Mouse (Mus musculus) stomach, postnatal 0 days (tissue): ENCODE data around the gene Mef2c. TPM values are rescaled to one million over a fixed set of nuclear protein-coding genes. Genes with fewer than 3 reads are reported as not detected.

Experiments
- ATAC-seq: fragments of 200-750 bp; cut with Nextera tagmentation; 2 replicates; pipeline ENCODE4 v1.8.0; 2017; ENCODE audit not compliant: low FRiP score, low TSS enrichment
- DNase-seq: peaks from one replicate; pipeline ENCODE4 v3.0.0-alpha.2; 2016; ENCODE audit warnings: low spot score
- H3K27ac ChIP-seq: fragments of 300-500 bp; sonication (generic); replicated peaks from 2 replicates; pipeline ENCODE4 v1.5.1; 2014; ENCODE audit warnings: mild to moderate bottlenecking, control low read depth
- H3K27me3 ChIP-seq: fragments of 300-500 bp; sonication (generic); 2 replicates; pipeline ENCODE4 v1.6.1; 2014; ENCODE audit warnings: low read length; ENCODE audit not compliant: control insufficient read depth, insufficient read depth
- H3K36me3 ChIP-seq: fragments of 300-500 bp; sonication (generic); 2 replicates; pipeline ENCODE4 v1.6.1; 2014; ENCODE audit warnings: low read length, mixed read lengths; ENCODE audit not compliant: control insufficient read depth, insufficient read depth
- H3K4me1 ChIP-seq: fragments of 300-500 bp; sonication (generic); replicated peaks from 2 replicates; pipeline ENCODE4 v1.6.1; 2014; ENCODE audit warnings: antibody characterized with exemption; ENCODE audit not compliant: control insufficient read depth, insufficient read depth
- H3K4me2 ChIP-seq: fragments of 300-500 bp; sonication (generic); replicated peaks from 2 replicates; pipeline ENCODE4 v1.6.1; 2014; ENCODE audit warnings: low read depth, mild to moderate bottlenecking, control low read depth, moderate library complexity
- H3K4me3 ChIP-seq: fragments of 300-500 bp; sonication (generic); 2 replicates; pipeline ENCODE4 v1.5.1; 2014; ENCODE audit warnings: low read depth, low read length, control low read depth
- H3K9ac ChIP-seq: fragments of 300-500 bp; sonication (generic); 2 replicates; pipeline ENCODE4 v1.6.1; 2014; ENCODE audit warnings: mild to moderate bottlenecking, low read length, control low read depth, mixed read lengths
- H3K9me3 ChIP-seq: fragments of 300-500 bp; sonication (generic); 2 replicates; pipeline ENCODE4 v1.6.1; 2016; ENCODE audit warnings: low read length; ENCODE audit not compliant: control insufficient read depth
- CTCF ChIP-seq: IDR thresholded peaks from 2 replicates; pipeline ENCODE4 v1.5.1; 2016; ENCODE audit warnings: antibody characterized with exemption, low read depth, mild to moderate bottlenecking, moderate library complexity
- EP300 ChIP-seq: optimal IDR thresholded peaks from 2 replicates; pipeline ENCODE3; 2016; ENCODE audit warnings: antibody characterized with exemption
- WGBS: fragments of 180-500 bp; shearing (Covaris S2); extraction: QIAGEN DNeasy Blood & Tissue Kit; methylation state at CpG from one replicate; pipeline ENCODE4 v1.1.7; 2014; 5-methylcytosine and 5-hydroxymethylcytosine counted together
- polyA plus RNA-seq: library from polyadenylated mRNA; unstranded; fragments of >200 nt; fragmentation: Nextera tagmentation; extraction: Ambion mirVana; gene quantifications from 2 replicates; pipeline ENCODE4 v1.2.1, GENCODE M21; 2015

Gene Mef2c
- polyA plus RNA-seq, 1 experiment from 2014 or later = 18.4 TPM

DNA sequence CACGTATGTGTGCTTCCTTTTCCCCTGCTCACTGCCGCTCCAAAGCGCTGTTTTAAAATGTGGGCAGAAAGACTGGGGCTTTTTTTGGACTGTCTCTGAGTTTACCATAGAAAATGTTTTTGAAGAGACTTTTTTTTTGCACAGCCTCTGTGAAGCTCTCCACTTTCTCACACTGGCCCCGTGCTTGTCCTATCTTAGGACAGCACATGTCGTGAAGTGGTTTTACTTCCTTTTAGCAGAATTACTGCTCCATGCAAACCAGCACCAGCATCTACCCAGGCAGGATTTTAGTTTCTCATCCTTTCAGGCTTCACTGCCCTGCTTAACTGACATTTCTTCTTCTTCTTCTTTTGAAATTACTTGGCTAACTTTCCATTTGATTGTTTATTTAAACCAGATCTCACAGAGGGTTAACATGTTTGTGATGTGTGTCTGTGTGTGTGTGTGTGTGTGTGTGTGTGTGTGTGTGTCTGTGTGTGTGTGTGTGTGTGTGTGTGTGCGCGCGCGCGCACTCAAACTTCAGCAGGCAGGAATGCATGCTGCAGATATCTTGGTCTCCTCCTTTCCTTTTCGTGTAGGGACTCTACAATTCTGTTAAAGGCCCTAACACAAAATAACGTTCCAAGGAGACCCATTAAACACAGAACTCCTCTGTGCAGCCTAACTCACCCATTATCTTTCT, 146.1 kb downstream of the Mef2c start:
- DNase-seq (no peak), ATAC-seq (no peak)
- H3K4me1 ChIP-seq = no peaks in the 10 kb centered on the region
- H3K36me3 ChIP-seq = no peaks in the 10 kb centered on the region
- no peaks in the 10 kb centered on the region for H3K9me3 ChIP-seq
- H3K27me3 ChIP-seq = no peaks in the 10 kb centered on the region
- no peak overlapping the region for H3K4me2 ChIP-seq
- no peak overlapping the region for H3K9ac ChIP-seq
- no peak overlapping the region for H3K4me3 ChIP-seq
- TF ChIP-seq CTCF (no peak), EP300 (no peak)
- no peak overlapping the region for H3K27ac ChIP-seq
- 76% methylated on average over 12 of the region's 12 CpGs for WGBS

DNA sequence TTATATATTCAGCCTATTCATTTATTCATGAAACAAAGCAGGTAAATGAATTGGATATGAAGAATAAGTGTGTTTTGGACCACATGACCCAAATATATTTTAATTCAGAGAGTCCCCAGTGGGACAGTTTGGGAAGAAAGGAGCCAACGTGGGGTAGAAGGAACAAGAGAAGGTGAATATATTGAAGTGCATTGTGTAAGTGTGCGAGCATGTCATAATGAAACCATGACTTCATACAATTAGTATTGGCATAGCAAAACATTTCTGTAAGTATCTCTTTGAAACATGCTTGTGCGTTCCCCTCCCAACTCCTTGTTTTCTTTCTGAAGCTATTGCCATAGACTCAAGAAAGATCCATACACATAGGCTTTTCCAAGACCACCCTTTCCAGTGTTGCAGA, 147.0 kb downstream of the Mef2c start:
- Histone ChIP-seq H3K4me3 (no peak overlapping the region), H3K27ac (no peak overlapping the region), H3K9me3 (no peaks in the 10 kb centered on the region), H3K4me1 (no peaks in the 10 kb centered on the region), H3K27me3 (no peaks in the 10 kb centered on the region), H3K4me2 (no peak overlapping the region), H3K36me3 (no peaks in the 10 kb centered on the region), H3K9ac (no peak overlapping the region)
- 84% methylated on average over 3 of the region's 3 CpGs for WGBS
- ATAC-seq = no peak
- no peak for TF ChIP-seq CTCF
- no peak for TF ChIP-seq EP300
- no peak for DNase-seq

DNA sequence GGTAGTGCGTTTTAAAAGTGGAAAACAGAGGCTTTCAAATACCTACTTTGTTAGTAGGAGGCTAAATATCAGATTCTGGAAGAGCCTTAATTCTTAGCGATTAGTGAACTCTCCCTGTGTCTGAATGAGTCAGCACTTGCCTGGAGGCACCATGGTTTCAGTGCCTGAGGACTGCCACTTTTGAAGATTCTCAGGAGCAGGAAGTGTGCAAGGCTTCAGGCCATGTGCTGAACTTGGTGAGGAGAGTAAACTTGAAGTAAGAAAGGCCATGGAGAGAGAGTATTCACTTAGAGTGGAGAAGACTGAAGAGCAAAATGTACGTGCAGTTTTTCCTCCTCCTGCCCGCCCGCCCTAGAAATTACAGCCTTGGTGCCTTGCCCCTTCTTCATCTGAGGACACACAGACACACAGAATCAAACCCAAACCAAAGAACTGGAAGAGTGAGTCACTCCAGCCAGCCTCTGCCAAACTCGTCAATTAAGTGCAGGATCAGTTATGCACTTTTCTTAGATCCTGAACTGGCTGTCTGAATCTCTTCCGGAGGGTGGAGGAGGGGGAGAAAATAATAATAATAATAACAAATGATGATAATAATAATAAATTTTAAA, 148.2 kb downstream of the Mef2c start:
- H3K36me3 ChIP-seq = no peaks in the 10 kb centered on the region
- DNase-seq (no peak), ATAC-seq (no peak)
- H3K4me2 ChIP-seq = no peak overlapping the region
- no peak overlapping the region for H3K9ac ChIP-seq
- WGBS = 58% methylated on average over 7 of the region's 7 CpGs
- TF ChIP-seq CTCF (no peak), EP300 (no peak)
- H3K27me3 ChIP-seq = no peaks in the 10 kb centered on the region
- no peak overlapping the region for H3K4me3 ChIP-seq
- no peaks in the 10 kb centered on the region for H3K4me1 ChIP-seq
- H3K27ac ChIP-seq = peak overlapping the region; percentile 74
- no peaks in the 10 kb centered on the region for H3K9me3 ChIP-seq

DNA sequence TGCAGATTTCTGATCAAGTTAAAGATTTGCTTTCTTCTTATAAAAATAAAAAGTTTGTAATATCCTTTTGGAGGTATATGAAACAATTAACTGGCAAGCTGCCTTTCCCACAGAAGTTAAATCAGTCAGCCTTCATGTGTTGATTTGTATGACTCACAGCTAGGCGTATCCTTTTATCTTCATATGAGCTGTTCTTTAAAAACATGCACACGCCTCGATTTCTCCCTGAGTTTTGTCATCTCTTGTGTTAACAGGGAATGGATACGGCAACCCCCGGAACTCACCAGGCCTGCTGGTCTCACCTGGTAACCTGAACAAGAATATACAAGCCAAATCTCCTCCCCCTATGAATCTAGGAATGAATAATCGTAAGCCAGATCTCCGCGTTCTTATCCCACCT, 148.7 kb downstream of the Mef2c start:
- ATAC-seq = peak; percentile 87
- H3K27ac ChIP-seq = no peak overlapping the region

GRCm38 (mm10) chr13:83654889-83655769, 151.3 kb downstream of the Mef2c start:
- DNase-seq (peak; percentile 82), ATAC-seq (0 out of 2 replicates have a peak, but pooled peaks have one; percentile 40)
- Histone ChIP-seq H3K9ac (no peak overlapping the region), H3K4me1 (no peaks in the 10 kb centered on the region), H3K27ac (no peak overlapping the region), H3K4me2 (no peak overlapping the region), H3K9me3 (no peaks in the 10 kb centered on the region), H3K4me3 (no peak overlapping the region), H3K36me3 (no peaks in the 10 kb centered on the region), H3K27me3 (no peaks in the 10 kb centered on the region)
- WGBS = 29% methylated on average over 8 of the region's 8 CpGs
- TF ChIP-seq CTCF (peak; percentile 92), EP300 (no peak)

More for the DNA sequence above, 148.7 kb downstream of the Mef2c start:
- TF ChIP-seq CTCF = no peak
- no peak for TF ChIP-seq EP300
- Histone ChIP-seq H3K4me2 (no peak overlapping the region), H3K9ac (no peak overlapping the region), H3K4me3 (no peak overlapping the region), H3K36me3 (no peaks in the 10 kb centered on the region), H3K4me1 (no peaks in the 10 kb centered on the region), H3K27me3 (no peaks in the 10 kb centered on the region), H3K9me3 (no peaks in the 10 kb centered on the region)
- peak; percentile 19 for DNase-seq
- WGBS = 55% methylated on average over 8 of the region's 8 CpGs
